Mouse (Mus musculus): Measurements from ENCODE around the gene Dkk2. TPM values are rescaled to one million over a fixed set of nuclear protein-coding genes. Genes with fewer than 3 reads are reported as not detected.

Gene Dkk2
- polyA plus RNA-seq, 1 experiment from 2014 or later: 3.7 TPM

DNA sequence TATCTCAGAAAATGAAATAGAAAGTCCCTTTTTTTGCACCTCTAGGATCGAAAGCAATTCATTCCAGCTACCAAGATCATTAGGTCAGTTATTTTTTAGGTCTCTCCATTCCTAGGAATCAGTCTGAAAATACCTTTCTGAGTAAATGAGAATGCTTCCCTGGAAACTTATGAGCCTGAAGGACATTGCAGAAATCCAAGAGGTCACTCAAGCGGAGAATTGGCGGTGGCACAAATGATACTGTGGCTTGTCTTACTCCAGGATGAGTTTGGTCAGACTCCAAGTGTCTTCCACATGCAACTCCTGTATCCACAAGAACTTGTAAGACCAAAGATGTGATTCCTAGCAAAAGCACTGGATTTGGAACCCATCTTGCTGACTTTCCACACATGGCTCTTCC, 21.7 kb upstream of the Dkk2 start:
- 89% methylated on average over 3 of the region's 3 CpGs for WGBS
- no peak for ATAC-seq (ENCODE audit: low FRiP score, low TSS enrichment)
- no peak overlapping the region for H3K27ac ChIP-seq (replicated peaks)

DNA sequence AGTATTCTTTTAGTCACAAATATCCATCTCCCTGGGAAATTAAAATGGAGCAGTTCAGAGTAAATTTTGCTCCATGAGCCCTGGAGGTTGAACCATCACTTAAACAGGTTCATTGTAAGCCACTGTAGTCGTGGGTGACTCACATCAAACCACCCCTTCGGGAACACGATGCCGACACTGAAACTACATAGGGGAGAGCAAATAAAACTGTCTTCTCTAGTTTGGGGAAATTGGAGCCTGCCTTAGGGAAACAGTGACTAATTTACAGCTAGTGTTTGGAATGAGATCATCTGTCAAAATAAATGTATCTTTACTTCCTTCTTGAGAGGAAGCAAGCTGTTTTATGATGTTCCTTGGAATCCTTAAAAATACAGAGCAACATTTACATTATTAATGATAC, 21.1 kb upstream of the Dkk2 start:
- H3K9me3 ChIP-seq (ENCODE audit: control insufficient read depth, low read length): 0 out of 2 replicates have a peak, but pooled peaks cover 2% of the 10 kb centered on the region
- no peak for TF ChIP-seq EP300 (optimal IDR thresholded peaks at IDR 0.05)
- no peak for TF ChIP-seq CTCF (IDR thresholded peaks at IDR 0.05; ENCODE audit: low read depth)
- no peak overlapping the region for H3K27ac ChIP-seq (replicated peaks)
- DNase-seq (ENCODE audit: low spot score): no peak
- no peak for ATAC-seq (ENCODE audit: low FRiP score, low TSS enrichment)
- H3K4me1 ChIP-seq (replicated peaks; ENCODE audit: control insufficient read depth, insufficient read depth): no peaks in the 10 kb centered on the region
- 37% methylated on average over 4 of the region's 4 CpGs for WGBS
- no peaks in the 10 kb centered on the region for H3K36me3 ChIP-seq (ENCODE audit: control insufficient read depth, insufficient read depth, low read length)
- no peak overlapping the region for H3K9ac ChIP-seq (ENCODE audit: low read length)
- no peak overlapping the region for H3K4me2 ChIP-seq (replicated peaks; ENCODE audit: low read depth)
- no peak overlapping the region for H3K4me3 ChIP-seq (ENCODE audit: low read depth, low read length)
- H3K27me3 ChIP-seq (ENCODE audit: control insufficient read depth, insufficient read depth, low read length): no peaks in the 10 kb centered on the region

More for the DNA sequence above, 21.7 kb upstream of the Dkk2 start:
- Histone ChIP-seq H3K4me3 (ENCODE audit: low read depth, low read length) (no peak overlapping the region), H3K36me3 (ENCODE audit: control insufficient read depth, insufficient read depth, low read length) (no peaks in the 10 kb centered on the region), H3K4me1 (replicated peaks; ENCODE audit: control insufficient read depth, insufficient read depth) (no peaks in the 10 kb centered on the region), H3K9me3 (ENCODE audit: control insufficient read depth, low read length) (0 out of 2 replicates have a peak, but pooled peaks cover 2% of the 10 kb centered on the region), H3K9ac (ENCODE audit: low read length) (no peak overlapping the region), H3K4me2 (replicated peaks; ENCODE audit: low read depth) (no peak overlapping the region), H3K27me3 (ENCODE audit: control insufficient read depth, insufficient read depth, low read length) (no peaks in the 10 kb centered on the region)
- DNase-seq (ENCODE audit: low spot score): no peak
- TF ChIP-seq EP300 (optimal IDR thresholded peaks at IDR 0.05): no peak
- no peak for TF ChIP-seq CTCF (IDR thresholded peaks at IDR 0.05; ENCODE audit: low read depth)

- 57% methylated on average over 1 of the region's 1 CpGs for WGBS
- DNase-seq (ENCODE audit: low spot score) (no peak), ATAC-seq (ENCODE audit: low FRiP score, low TSS enrichment) (no peak)
- H3K4me2 ChIP-seq (replicated peaks; ENCODE audit: low read depth): no peak overlapping the region
- no peak overlapping the region for H3K9ac ChIP-seq (ENCODE audit: low read length)
- H3K9me3 ChIP-seq (ENCODE audit: control insufficient read depth, low read length): no peaks in the 10 kb centered on the region
- no peaks in the 10 kb centered on the region for H3K4me1 ChIP-seq (replicated peaks; ENCODE audit: control insufficient read depth, insufficient read depth)
- TF ChIP-seq CTCF (IDR thresholded peaks at IDR 0.05; ENCODE audit: low read depth): no peak
- no peak for TF ChIP-seq EP300 (optimal IDR thresholded peaks at IDR 0.05)
- no peaks in the 10 kb centered on the region for H3K36me3 ChIP-seq (ENCODE audit: control insufficient read depth, insufficient read depth, low read length)
- H3K27me3 ChIP-seq (ENCODE audit: control insufficient read depth, insufficient read depth, low read length): no peaks in the 10 kb centered on the region
- H3K4me3 ChIP-seq (ENCODE audit: low read depth, low read length): no peak overlapping the region
- no peak overlapping the region for H3K27ac ChIP-seq (replicated peaks)
Measured at GRCm38 (mm10) chr3:132064920-132065319, 20.2 kb upstream of the Dkk2 start.

DNA sequence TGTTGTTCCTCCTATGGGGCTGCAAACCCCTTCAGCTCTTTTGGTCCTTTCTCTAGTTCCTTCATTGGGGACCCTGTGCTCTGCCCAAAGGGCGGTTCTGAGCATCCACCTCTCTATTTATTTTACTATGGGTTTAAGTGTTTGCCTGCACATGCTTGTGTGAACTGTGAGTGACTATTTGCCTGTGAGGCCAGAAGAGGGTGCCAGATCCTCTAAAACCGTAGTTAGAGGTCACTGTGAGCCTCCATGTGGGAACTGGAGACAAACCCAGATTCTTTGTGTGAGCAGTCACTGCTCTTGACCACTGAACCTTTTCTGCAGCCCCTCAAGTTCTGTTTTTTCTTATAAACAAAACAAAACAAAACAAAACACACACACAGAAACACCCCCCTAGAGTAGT, 14.1 kb upstream of the Dkk2 start:
- Histone ChIP-seq H3K4me1 (replicated peaks; ENCODE audit: control insufficient read depth, insufficient read depth) (no peaks in the 10 kb centered on the region), H3K4me2 (replicated peaks; ENCODE audit: low read depth) (no peak overlapping the region), H3K27ac (replicated peaks) (no peak overlapping the region), H3K27me3 (ENCODE audit: control insufficient read depth, insufficient read depth, low read length) (no peaks in the 10 kb centered on the region), H3K9ac (ENCODE audit: low read length) (no peak overlapping the region), H3K4me3 (ENCODE audit: low read depth, low read length) (no peak overlapping the region), H3K9me3 (ENCODE audit: control insufficient read depth, low read length) (no peaks in the 10 kb centered on the region), H3K36me3 (ENCODE audit: control insufficient read depth, insufficient read depth, low read length) (no peaks in the 10 kb centered on the region)
- DNase-seq (ENCODE audit: low spot score): no peak
- no peak for TF ChIP-seq EP300 (optimal IDR thresholded peaks at IDR 0.05)
- TF ChIP-seq CTCF (IDR thresholded peaks at IDR 0.05; ENCODE audit: low read depth): peak; percentile 49
- WGBS: 44% methylated on average over 2 of the region's 2 CpGs
- ATAC-seq (ENCODE audit: low FRiP score, low TSS enrichment): no peak

- DNase-seq (ENCODE audit: low spot score) (peak; percentile 70), ATAC-seq (ENCODE audit: low FRiP score, low TSS enrichment) (peak; percentile 59; the same call in 1 of the 2 replicates)
- no peak overlapping the region for H3K27ac ChIP-seq (replicated peaks)
- no peak overlapping the region for H3K9ac ChIP-seq (ENCODE audit: low read length)
- H3K4me2 ChIP-seq (replicated peaks; ENCODE audit: low read depth): peak overlapping the region; percentile 65
- TF ChIP-seq CTCF (IDR thresholded peaks at IDR 0.05; ENCODE audit: low read depth) (peak; percentile 79), EP300 (optimal IDR thresholded peaks at IDR 0.05) (no peak)
- no peaks in the 10 kb centered on the region for H3K36me3 ChIP-seq (ENCODE audit: control insufficient read depth, insufficient read depth, low read length)
- peak overlapping the region; percentile 44 for H3K4me3 ChIP-seq (ENCODE audit: low read depth, low read length)
- WGBS: 7% methylated on average over 13 of the region's 13 CpGs
- H3K27me3 ChIP-seq (ENCODE audit: control insufficient read depth, insufficient read depth, low read length): peaks cover 6% of the 10 kb centered on the region; the same call in 1 of the 2 replicates
- no peaks in the 10 kb centered on the region for H3K9me3 ChIP-seq (ENCODE audit: control insufficient read depth, low read length)
- H3K4me1 ChIP-seq (replicated peaks; ENCODE audit: control insufficient read depth, insufficient read depth): peaks cover 4% of the 10 kb centered on the region; the same call in 1 of the 2 replicates
Measured at GRCm38 (mm10) chr3:132084018-132084417, 1.1 kb upstream of the Dkk2 start.

- DNase-seq (ENCODE audit: low spot score) (no peak), ATAC-seq (ENCODE audit: low FRiP score, low TSS enrichment) (no peak)
- Histone ChIP-seq H3K36me3 (ENCODE audit: control insufficient read depth, insufficient read depth, low read length) (no peaks in the 10 kb centered on the region), H3K4me1 (replicated peaks; ENCODE audit: control insufficient read depth, insufficient read depth) (peaks cover 4% of the 10 kb centered on the region; the same call in 1 of the 2 replicates), H3K4me3 (ENCODE audit: low read depth, low read length) (peak overlapping the region; percentile 44), H3K27ac (replicated peaks) (no peak overlapping the region), H3K9me3 (ENCODE audit: control insufficient read depth, low read length) (no peaks in the 10 kb centered on the region), H3K4me2 (replicated peaks; ENCODE audit: low read depth) (peak overlapping the region; percentile 65), H3K9ac (ENCODE audit: low read length) (no peak overlapping the region; the same call in 1 of the 2 replicates), H3K27me3 (ENCODE audit: control insufficient read depth, insufficient read depth, low read length) (peaks cover 6% of the 10 kb centered on the region; the same call in 1 of the 2 replicates)
- no peak for TF ChIP-seq EP300 (optimal IDR thresholded peaks at IDR 0.05)
- WGBS: 6% methylated on average over 8 of the region's 8 CpGs
Measured at GRCm38 (mm10) chr3:132084680-132085079, 412 bp upstream of the Dkk2 start.
